Mouse (Mus musculus) frontal cortex, postnatal 36 days (tissue): ENCODE measurements around the gene Lrrc8c.

Experiments
- DNase-seq, 2 experiments: peaks; one replicate each; pipeline ENCODE4 v3.0.0; 2022; ENCODE audit warnings: low spot score in 2 of 2

The Lrrc8c gene

GRCm38 (mm10) chr5:105556291-105556690 is 37.1 kb downstream of the Lrrc8c start:
- no peak for DNase-seq

DNA sequence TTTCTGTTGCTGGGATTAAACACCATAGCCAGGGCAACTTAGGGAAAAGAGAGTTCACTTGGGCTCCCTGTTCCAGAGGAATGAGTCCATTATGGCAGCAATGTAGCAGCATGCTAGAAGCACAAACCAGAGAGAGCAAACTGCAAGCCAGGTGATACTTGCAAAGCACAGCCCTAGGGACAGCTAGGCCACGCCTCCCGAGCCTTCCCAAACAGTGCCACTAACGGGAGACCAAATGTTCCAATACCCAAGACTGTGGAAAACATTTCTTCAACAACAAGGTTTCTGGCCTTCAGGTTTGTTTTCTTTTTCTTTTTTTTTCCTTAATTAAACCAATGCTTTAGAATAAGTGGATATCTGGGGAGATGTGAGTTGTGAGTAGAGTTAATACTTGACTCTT is 38.2 kb downstream of the Lrrc8c start:
- no peak for DNase-seq

- DNase-seq, result peak; percentile 29 to 40
Observed at GRCm38 (mm10) chr5:105557777-105558240, 38.6 kb downstream of the Lrrc8c start.

DNA sequence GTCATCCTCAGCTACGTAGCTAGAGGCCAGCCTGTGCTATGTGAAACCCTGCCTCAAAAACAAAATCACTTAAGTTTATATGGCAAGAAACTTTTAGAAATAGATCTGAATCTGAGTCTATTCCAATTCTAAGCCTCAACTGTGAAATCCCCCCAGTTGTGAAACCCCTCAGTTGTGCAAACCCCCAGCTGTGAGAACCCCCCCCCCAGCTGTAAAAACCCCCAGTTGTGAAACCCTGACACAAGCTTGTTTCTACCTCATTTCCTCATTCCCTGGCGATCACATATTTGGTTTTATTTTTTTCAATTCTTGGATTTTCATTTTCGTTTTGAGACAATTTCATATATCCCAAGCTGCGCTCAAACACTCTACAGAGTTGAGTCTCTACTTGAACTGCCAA is 39.3 kb downstream of the Lrrc8c start:
- DNase-seq, result no peak

- DNase-seq, result peak in 1 of 2 experiments; percentile 34
Observed at GRCm38 (mm10) chr5:105561926-105562325, 42.7 kb downstream of the Lrrc8c start.

DNA sequence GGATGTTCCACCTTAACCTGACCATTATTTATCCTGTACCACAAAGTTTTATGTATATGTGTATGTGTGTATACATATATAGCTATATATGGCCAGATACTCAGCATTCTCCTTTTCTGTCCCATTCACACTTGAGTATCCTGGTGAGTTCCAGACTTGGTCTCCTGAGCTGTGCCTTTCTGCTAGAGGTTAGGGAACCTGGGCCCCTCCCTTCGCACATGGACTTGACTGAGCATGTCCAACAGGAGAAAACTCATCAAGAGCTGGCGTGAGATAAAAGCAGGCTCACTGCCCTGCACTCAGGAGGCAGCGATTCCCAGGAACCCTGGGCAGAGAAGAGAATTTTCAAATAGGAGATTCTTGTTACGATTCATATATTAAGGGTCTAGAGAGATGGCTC is 45.6 kb downstream of the Lrrc8c start:
- no peak for DNase-seq

- DNase-seq, result no peak
Observed at GRCm38 (mm10) chr5:105565824-105566223, 46.6 kb downstream of the Lrrc8c start.

GRCm38 (mm10) chr5:105566852-105567412 is 47.7 kb downstream of the Lrrc8c start:
- DNase-seq, result no peak

GRCm38 (mm10) chr5:105568043-105568747 is 49.0 kb downstream of the Lrrc8c start:
- no peak for DNase-seq

DNA sequence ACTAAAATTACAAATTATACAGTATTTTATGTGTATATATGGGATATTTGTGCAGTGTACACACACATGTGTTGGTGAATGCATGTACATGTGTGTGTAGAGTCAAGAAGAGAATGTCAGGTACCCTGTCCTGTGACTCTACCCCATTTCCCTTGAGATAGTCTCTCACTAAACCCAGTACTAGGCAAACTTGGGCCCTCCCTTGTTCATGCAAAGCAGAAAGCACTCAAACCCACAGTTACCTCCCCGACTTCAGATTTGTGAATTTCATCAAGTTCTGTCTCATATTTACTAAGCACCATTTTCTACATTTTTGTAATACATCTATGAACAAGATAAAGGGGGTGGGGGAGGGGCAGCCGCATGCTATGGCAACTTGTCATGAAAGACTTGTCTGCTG is 50.0 kb downstream of the Lrrc8c start:
- no peak for DNase-seq

DNA sequence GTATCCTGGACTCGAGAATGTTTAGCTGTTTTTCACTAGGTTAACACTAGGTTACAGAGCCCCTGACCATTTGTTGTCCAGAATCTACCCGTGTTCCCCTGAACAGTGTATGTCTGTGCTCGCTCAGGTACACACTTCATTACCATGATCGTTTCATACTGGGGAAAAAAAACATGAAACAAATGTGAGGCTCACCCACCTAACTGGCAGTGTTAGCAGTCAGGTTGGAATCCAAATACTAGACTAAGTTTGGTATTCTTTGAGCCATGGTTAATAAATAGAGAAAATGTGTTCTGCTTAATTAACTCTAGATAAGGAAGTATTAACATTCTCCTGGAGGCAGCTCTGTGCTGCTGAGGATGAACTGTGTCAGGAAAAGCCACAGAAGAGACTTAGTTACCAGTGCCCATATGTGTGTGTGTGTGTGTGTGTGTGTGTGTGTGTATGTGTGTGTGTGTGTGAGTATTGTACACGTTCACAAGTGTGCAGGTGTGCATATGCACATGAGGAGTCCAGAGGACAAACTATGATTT is 53.0 kb downstream of the Lrrc8c start:
- DNase-seq, result no peak

DNA sequence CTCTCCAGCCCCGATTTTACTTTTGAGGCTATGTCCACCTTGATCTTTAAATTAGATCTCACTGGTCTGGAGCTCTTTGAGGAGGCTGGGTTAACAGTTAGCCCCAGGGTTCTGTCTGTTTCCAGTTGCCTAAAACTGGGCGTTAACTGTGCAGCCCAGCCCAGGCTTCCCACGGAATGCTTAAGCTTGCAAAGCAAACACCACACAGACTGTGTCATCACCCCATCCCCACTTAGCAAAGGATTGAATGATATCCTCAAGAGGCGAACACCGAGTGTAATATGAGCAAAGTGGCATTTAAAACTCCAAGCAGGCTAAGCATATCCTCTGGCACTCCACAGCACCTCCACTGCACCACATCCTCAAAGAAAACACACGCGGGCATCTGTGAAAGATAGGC is 53.7 kb downstream of the Lrrc8c start:
- no peak for DNase-seq

DNA sequence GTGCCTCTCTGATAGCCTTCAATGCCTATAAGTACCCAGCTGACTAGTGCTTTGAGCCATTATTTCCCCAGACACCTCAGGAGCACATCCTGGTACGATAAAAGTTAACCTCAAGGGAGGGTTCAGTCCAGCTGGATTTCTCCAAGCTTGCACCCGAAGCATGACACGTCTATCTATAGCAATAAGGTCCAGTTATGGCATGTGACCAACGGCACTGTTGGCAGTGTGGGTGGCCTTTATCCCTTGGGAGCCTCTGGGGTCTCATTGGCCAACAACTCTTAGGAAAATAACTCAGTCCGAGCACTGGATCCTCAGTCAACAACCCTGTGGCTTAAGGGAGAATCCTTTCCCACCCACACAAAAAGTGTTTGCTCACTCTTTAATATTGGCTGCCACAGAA is 55.6 kb downstream of the Lrrc8c start:
- no peak for DNase-seq

DNA sequence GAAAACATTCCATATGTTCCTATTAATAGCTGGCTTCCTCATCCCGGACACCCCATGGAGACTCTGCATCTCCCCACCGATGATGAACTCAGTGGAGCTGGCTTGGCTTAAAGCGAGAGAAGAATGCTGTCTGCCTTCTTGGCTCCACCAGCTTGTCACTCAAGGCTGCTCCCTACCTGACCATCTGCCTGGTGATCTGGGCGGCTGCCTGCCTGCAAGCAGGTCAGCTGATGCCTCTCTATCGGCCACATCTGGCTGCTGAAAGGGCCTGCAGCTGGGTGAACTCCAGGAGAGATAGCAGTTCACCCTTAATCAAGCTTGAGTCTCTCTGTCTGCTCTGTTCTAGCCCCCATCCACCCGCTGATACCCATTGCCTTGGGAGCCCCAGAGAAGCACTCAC is 56.7 kb downstream of the Lrrc8c start:
- DNase-seq, result no peak

GRCm38 (mm10) chr5:105580909-105581308 is 61.7 kb downstream of the Lrrc8c start:
- DNase-seq, result no peak

GRCm38 (mm10) chr5:105585929-105586328 is 66.7 kb downstream of the Lrrc8c start:
- no peak for DNase-seq

DNA sequence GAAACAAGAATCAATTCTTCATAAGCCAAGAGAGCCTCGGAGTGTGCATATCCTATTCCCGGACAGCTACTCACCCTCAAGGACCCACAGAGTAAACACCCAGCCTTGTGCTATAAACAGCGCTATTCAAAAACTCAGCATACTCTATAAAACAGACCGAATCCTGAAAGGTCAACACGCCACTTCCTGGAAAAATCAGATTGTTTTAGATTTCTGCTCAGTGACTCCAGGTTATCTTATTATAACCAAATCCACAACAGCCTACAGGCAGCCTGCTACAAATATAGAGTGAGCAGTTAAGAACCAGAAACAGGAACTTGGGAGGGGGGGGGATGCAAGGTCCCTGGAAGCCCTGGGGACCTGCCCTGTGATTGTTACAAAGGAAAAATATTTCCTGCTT is 67.5 kb downstream of the Lrrc8c start:
- no peak for DNase-seq

- DNase-seq, result no peak
Observed at GRCm38 (mm10) chr5:105587471-105587870, 68.3 kb downstream of the Lrrc8c start.

DNA sequence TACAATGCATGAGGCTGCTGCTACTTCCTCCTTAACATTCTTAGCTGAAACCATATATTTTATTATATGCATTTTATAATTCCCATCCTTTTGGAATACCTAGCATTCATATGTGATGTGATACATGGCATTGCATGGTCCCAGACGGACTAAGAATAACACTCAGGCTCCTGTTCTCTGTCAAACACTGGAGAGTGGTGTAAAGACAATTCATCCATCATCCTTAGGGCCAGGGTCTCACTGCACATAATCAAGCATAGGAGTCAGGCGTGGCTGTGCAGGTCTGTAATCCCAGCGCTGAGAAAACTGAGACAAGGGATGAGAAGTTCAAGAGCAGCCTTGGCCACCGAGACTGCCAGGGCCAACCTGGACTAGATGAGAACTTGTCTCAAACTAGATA is 69.5 kb downstream of the Lrrc8c start:
- DNase-seq, result no peak

- no peak for DNase-seq
Observed at GRCm38 (mm10) chr5:105589119-105589518, 69.9 kb downstream of the Lrrc8c start.

GRCm38 (mm10) chr5:105592396-105592795 is 73.2 kb downstream of the Lrrc8c start:
- no peak for DNase-seq

GRCm38 (mm10) chr5:105593630-105594029 is 74.4 kb downstream of the Lrrc8c start:
- no peak for DNase-seq

DNA sequence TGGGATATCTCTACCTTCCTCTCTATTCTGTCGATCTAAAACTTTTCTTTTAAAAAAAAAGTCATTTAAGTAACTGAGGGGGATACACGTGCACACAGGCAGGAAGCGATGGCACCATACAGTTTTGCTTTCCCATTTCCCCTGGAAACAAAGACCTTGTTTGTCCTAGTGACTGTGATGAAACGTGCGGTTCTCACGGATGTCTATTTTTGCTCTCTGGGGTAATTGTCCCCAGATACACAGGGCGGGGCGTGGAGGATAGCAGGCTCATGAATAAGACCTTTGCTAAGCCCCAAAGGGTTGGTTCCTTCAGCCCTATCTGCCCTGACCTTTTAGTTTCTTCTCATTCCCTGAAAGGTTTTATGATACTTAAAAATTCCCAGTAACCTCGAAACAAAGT is 79.7 kb downstream of the Lrrc8c start:
- no peak for DNase-seq
